Mouse (Mus musculus) lung, postnatal 10 days (tissue): ENCODE results near the gene Apol7e.
"Not testable (repeated sequence)": the region's sequence is repeated elsewhere in the genome, so short reads cannot be mapped to it uniquely, and the experiment has no call there.

ENCODE experiments used
- DNase-seq: peaks from one replicate; pipeline ENCODE4 v3.0.0; 2021

Gene Apol7e

GRCm38 (mm10) chr15:77698656-77699055, at the start of gene Apol7e:
Gene Apol7e, plus strand, starts transcription at chr15:77698857.
- DNase-seq, result not testable (repeated sequence)

GRCm38 (mm10) chr15:77651143-77651542, 47.5 kb upstream of the Apol7e start:
- not testable (repeated sequence) for DNase-seq

GRCm38 (mm10) chr15:77659773-77660172, 38.9 kb upstream of the Apol7e start:
- not testable (repeated sequence) for DNase-seq

GRCm38 (mm10) chr15:77661841-77662240, 36.8 kb upstream of the Apol7e start:
- not testable (repeated sequence) for DNase-seq

GRCm38 (mm10) chr15:77674081-77674480, 24.6 kb upstream of the Apol7e start:
- DNase-seq, result not testable (repeated sequence)

- peak; percentile 55 for DNase-seq
These were observed 14.7 kb upstream of the Apol7e start for GRCm38 (mm10) chr15:77683944-77684343.

- not testable (repeated sequence) for DNase-seq
These were observed 6.9 kb upstream of the Apol7e start for GRCm38 (mm10) chr15:77691532-77692311.

- peak; percentile 21 for DNase-seq
These were observed 3.9 kb upstream of the Apol7e start for GRCm38 (mm10) chr15:77694687-77695295.

GRCm38 (mm10) chr15:77705306-77705705, 6.6 kb downstream of the Apol7e start:
- not testable (repeated sequence) for DNase-seq

GRCm38 (mm10) chr15:77708936-77709335, 10.3 kb downstream of the Apol7e start:
- DNase-seq, result not testable (repeated sequence)

- not testable (repeated sequence) for DNase-seq
These were observed 19.6 kb downstream of the Apol7e start for GRCm38 (mm10) chr15:77718240-77718639.

- not testable (repeated sequence) for DNase-seq
These were observed 22.9 kb downstream of the Apol7e start for GRCm38 (mm10) chr15:77721509-77721908.

GRCm38 (mm10) chr15:77724208-77724911, 25.7 kb downstream of the Apol7e start:
- not testable (repeated sequence) for DNase-seq

GRCm38 (mm10) chr15:77725393-77726020, 26.9 kb downstream of the Apol7e start:
- peak; percentile 40 for DNase-seq

GRCm38 (mm10) chr15:77727139-77727538, 28.5 kb downstream of the Apol7e start:
- DNase-seq, result not testable (repeated sequence)

GRCm38 (mm10) chr15:77727745-77728144, 29.1 kb downstream of the Apol7e start:
- DNase-seq, result not testable (repeated sequence)

GRCm38 (mm10) chr15:77728739-77729138, 30.1 kb downstream of the Apol7e start, which contains the start of gene Apol9b:
Gene Apol9b, plus strand, starts transcription at chr15:77729039.
- not testable (repeated sequence) for DNase-seq

GRCm38 (mm10) chr15:77731605-77732004, 32.9 kb downstream of the Apol7e start:
- no peak for DNase-seq

GRCm38 (mm10) chr15:77732851-77733250, 34.2 kb downstream of the Apol7e start:
- not testable (repeated sequence) for DNase-seq

GRCm38 (mm10) chr15:77733380-77733779, 34.7 kb downstream of the Apol7e start:
- DNase-seq, result not testable (repeated sequence)

- DNase-seq, result not testable (repeated sequence)
These were observed 35.2 kb downstream of the Apol7e start for GRCm38 (mm10) chr15:77733903-77734302.

GRCm38 (mm10) chr15:77740511-77741297, 42.0 kb downstream of the Apol7e start:
- DNase-seq, result no peak
